Mouse (Mus musculus) layer of hippocampus, adult 18-20 months (tissue): ENCODE measurements at regions not wholly inside any gene's neighbourhood (a gene's known extent, or its start where the extent isn't known, plus 50 kb on each side); places are given as distances from the start of the nearest gene placed in this dataset.

Experiments used
- DNase-seq, 2 experiments: peaks; one replicate each; pipeline ENCODE4 v3.0.0; 2022; ENCODE audit warnings: low spot score in 2 of 2

GRCm38 (mm10) chr10:66796296-66796695, 299.6 kb upstream of the Jmjd1c start:
- no peak for DNase-seq

GRCm38 (mm10) chr10:66802691-66803090, 293.2 kb upstream of the Jmjd1c start:
- DNase-seq = no peak

GRCm38 (mm10) chr10:66807261-66807968, 288.5 kb upstream of the Jmjd1c start:
- peak in 1 of 2 experiments; percentile 78 for DNase-seq

GRCm38 (mm10) chr10:66812515-66813260, 283.2 kb upstream of the Jmjd1c start:
- no peak for DNase-seq

GRCm38 (mm10) chr10:66813850-66814564, 281.9 kb upstream of the Jmjd1c start:
- DNase-seq = no peak

GRCm38 (mm10) chr10:66814565-66815201, 281.2 kb upstream of the Jmjd1c start:
- peak; percentile 73 to 90 for DNase-seq

GRCm38 (mm10) chr10:66815951-66816350, 280.0 kb upstream of the Jmjd1c start:
- no peak for DNase-seq

GRCm38 (mm10) chr10:66816776-66817175, 279.1 kb upstream of the Jmjd1c start:
- DNase-seq = no peak

- DNase-seq = no peak
Measured at GRCm38 (mm10) chr10:66817876-66818275, 278.0 kb upstream of the Jmjd1c start.

- DNase-seq = no peak
Measured at GRCm38 (mm10) chr10:66819517-66819916, 276.4 kb upstream of the Jmjd1c start.

- no peak for DNase-seq
Measured at GRCm38 (mm10) chr10:66825737-66826136, 270.2 kb upstream of the Jmjd1c start.

- no peak for DNase-seq
Measured at GRCm38 (mm10) chr10:66826327-66826726, 269.6 kb upstream of the Jmjd1c start.

- DNase-seq = no peak
Measured at GRCm38 (mm10) chr10:66834974-66835373, 261.0 kb upstream of the Jmjd1c start.

GRCm38 (mm10) chr10:66839058-66839457, 256.9 kb upstream of the Jmjd1c start:
- no peak for DNase-seq

GRCm38 (mm10) chr10:66843258-66843657, 252.7 kb upstream of the Jmjd1c start:
- DNase-seq = no peak

GRCm38 (mm10) chr10:66848778-66849177, 247.1 kb upstream of the Jmjd1c start:
- no peak for DNase-seq

- peak in 1 of 2 experiments; percentile 14 for DNase-seq
Measured at GRCm38 (mm10) chr10:66849681-66850080, 246.2 kb upstream of the Jmjd1c start.

- DNase-seq = no peak
Measured at GRCm38 (mm10) chr10:66850972-66851478, 244.9 kb upstream of the Jmjd1c start.

GRCm38 (mm10) chr10:66851841-66852240, 244.1 kb upstream of the Jmjd1c start:
- DNase-seq = no peak

GRCm38 (mm10) chr10:66852708-66853107, 243.2 kb upstream of the Jmjd1c start:
- no peak for DNase-seq

GRCm38 (mm10) chr10:66853258-66853657, 242.7 kb upstream of the Jmjd1c start:
- DNase-seq = peak; percentile 81 to 90
